Comparison of ENCODE assay signal across 18 mouse cellular contexts in the genomic region with DNA sequence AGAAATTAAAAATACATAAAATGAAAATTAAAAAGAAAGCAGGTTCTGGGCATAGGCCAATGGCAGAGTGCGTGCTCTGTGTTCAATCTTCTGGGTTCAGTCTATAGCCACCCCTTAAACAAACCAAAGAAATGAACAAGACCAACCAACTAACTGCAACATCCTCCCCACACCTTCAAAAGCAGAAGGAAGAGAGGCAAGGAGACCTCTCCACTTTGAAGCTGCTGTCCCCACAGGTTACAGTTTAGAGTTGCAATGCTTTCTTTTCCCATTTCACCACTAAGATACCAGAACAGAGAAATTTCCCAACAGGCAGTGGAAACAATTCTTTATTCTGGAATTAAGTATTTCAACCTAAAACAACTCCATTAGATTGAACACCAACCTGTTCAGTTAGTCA.
"Had no signal": no experiment of that assay in that cellular context is flagged by ENCODE, and none has a peak within 500 bp of the region (broad histone marks: within the 10 kb centered on the region; RNA-seq: fewer than 3 reads in every experiment).

No protein-coding gene starts in this region.

- ATAC-seq: lung, postnatal 0 days; midbrain, embryonic 13.5 days; midbrain, embryonic 15.5 days had no signal

- H3K27me3 ChIP-seq: liver, embryonic 15.5 days; lung, embryonic 15.5 days; megakaryocyte, embryonic 14.5 days; midbrain, embryonic 13.5 days; midbrain, embryonic 15.5 days; neural tube, embryonic 12.5 days had no signal

- H3K4me3 ChIP-seq: liver, embryonic 15.5 days; lung, embryonic 15.5 days; megakaryocyte, embryonic 14.5 days; midbrain, embryonic 13.5 days; midbrain, embryonic 15.5 days; neural tube, embryonic 12.5 days had no signal

- H3K9me3 ChIP-seq: liver, embryonic 15.5 days; lung, embryonic 15.5 days; megakaryocyte, embryonic 14.5 days; midbrain, embryonic 13.5 days; midbrain, embryonic 15.5 days; neural tube, embryonic 12.5 days had no signal

- H3K4me1 ChIP-seq: liver, embryonic 15.5 days; lung, embryonic 15.5 days; megakaryocyte, embryonic 14.5 days; midbrain, embryonic 13.5 days; midbrain, embryonic 15.5 days; neural tube, embryonic 12.5 days had no signal

- H3K4me2 ChIP-seq: liver, embryonic 15.5 days; lung, embryonic 15.5 days; midbrain, embryonic 11.5 days; midbrain, embryonic 13.5 days; midbrain, embryonic 15.5 days; neural tube, embryonic 12.5 days had no signal

- H3K27ac ChIP-seq: liver, embryonic 15.5 days; lung, embryonic 15.5 days; macrophage; midbrain, embryonic 13.5 days; midbrain, embryonic 15.5 days; neural tube, embryonic 12.5 days had no signal

- DNase-seq: lung, adult 2 months; lung, postnatal 14 days; lung, postnatal 36 days; right cerebral cortex, postnatal 25 days; right cerebral cortex, postnatal 4 days; spleen, adult 18-20 months; thymus, adult 18-20 months; thymus, postnatal 14 days; thymus, postnatal 36 days had no signal

- H3K9ac ChIP-seq: liver, embryonic 15.5 days; lung, embryonic 15.5 days; midbrain, embryonic 13.5 days; midbrain, embryonic 15.5 days; neural tube, embryonic 12.5 days had no signal

- H3K36me3 ChIP-seq: liver, embryonic 15.5 days; lung, embryonic 15.5 days; midbrain, embryonic 13.5 days; midbrain, embryonic 15.5 days; neural tube, embryonic 12.5 days had no signal
